Comparison of ENCODE assay signal across 8 mouse cellular contexts in the genomic region with DNA sequence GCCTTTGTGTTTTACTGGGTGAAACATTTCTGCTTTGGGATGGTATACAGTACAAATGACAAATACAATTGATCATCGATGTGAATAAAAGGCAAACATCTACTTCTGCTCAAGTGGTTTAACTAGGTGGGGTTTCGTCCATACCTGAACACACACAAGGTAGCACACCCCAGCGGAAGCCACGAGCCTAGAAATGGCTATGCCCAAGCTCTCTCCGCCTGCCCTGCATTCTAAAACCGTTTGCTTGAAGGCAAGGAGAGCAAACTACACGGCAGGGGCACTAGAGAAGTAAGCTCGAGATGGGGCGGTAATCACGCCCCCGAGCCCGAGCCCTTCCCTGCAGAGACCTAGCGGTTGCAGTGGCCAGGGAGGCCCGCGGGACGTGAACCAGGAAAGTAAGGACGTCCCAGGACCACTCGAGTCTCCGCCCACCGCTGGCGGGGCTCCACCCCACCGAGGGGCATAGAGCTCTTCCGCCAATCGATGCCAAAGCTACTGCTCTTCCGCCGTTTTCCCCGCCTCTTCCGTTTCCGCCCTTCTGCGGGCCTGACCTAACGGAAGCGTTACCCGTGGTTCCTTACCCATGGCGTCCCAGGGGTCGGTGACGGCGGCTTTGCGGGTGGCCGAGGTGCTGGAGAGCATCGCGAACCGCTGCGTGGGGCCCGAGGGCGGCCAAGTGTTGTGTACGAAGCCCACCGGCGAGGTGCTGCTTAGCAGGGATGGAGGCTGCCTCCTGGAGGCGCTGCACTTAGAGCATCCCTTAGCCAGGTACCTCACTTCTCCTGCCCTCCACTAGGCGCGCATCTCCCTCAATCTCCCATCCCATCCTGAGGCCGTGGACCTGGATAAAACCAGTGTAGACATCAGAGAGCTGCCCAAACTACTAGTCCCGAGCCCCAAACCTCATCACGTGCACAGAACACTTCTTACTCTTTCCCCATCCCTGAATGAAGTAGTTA. TPM values are rescaled to one million over a fixed set of nuclear protein-coding genes. Genes with fewer than 3 reads are reported as not detected.
DNase-seq lines count a peak whose midpoint lies in the region; ATAC-seq lines count a peak whose summit lies in the region.

A gene (plus strand): TSS at position 540 of the 959 bp plus-strand sequence.

- peak; percentile 97 to 98 for ATAC-seq in hematopoietic stem cell, adult 5-6 weeks (replicated peaks in 1 of 2; ENCODE audit: insufficient read depth in 1 of 2, low FRiP score in 2 of 2, low TSS enrichment in 1 of 2, low read depth in 1 of 2, poor library complexity in 2 of 2, severe bottlenecking in 2 of 2)
- ATAC-seq in lung, embryonic 16.5 days (ENCODE audit: low read depth), result peak; percentile 99

- H3K9me3 ChIP-seq in lung, embryonic 16.5 days (ENCODE audit: control insufficient read depth, low read length), result no peaks in the 10 kb centered on the region

- peak within 1 kb of the TSS; percentile 76 for H3K27ac ChIP-seq in lung, embryonic 16.5 days (ENCODE audit: low read length)

- H3K4me3 ChIP-seq in lung, embryonic 16.5 days (ENCODE audit: low read length), result peak within 1 kb of the TSS; percentile 87

- H3K27me3 ChIP-seq in lung, embryonic 16.5 days (ENCODE audit: control insufficient read depth, insufficient read depth, low read depth, low read length), result no peaks in the 10 kb centered on the region

- H3K9ac ChIP-seq in lung, embryonic 16.5 days (ENCODE audit: low read length), result peak within 1 kb of the TSS; percentile 75

- no peaks in the 10 kb centered on the region for H3K36me3 ChIP-seq in lung, embryonic 16.5 days (ENCODE audit: control insufficient read depth, insufficient read depth, low read length)

- peak; percentile 69 for DNase-seq in MEL-GATA-1-ER (ENCODE audit: extremely low read depth, low read depth)
- DNase-seq in cerebellum, adult 8-10 months, result peak; percentile 95
- DNase-seq in forelimb bud, embryonic 11.5 days (ENCODE audit: low read depth, low spot score), result peak; percentile 93
- DNase-seq in layer of hippocampus, adult 9-10 months (ENCODE audit: low spot score), result peak; percentile 83
- peak; percentile 86 for DNase-seq in ovary, postnatal 10 days (ENCODE audit: low spot score)
- DNase-seq in thymus, postnatal 10 days (ENCODE audit: low spot score in 2 of 2), result peak; percentile 87 to 92

- under 1% methylated on average over 54 of the region's 54 CpGs for WGBS in lung, embryonic 16.5 days

- peak within 1 kb of the TSS; percentile 65 for H3K4me2 ChIP-seq in lung, embryonic 16.5 days (ENCODE audit: low read depth, low read length)

- peaks cover 6% of the 10 kb centered on the region; the same call in 1 of the 2 replicates for H3K4me1 ChIP-seq in lung, embryonic 16.5 days (replicated peaks; ENCODE audit: control insufficient read depth, insufficient read depth, low read length)

RNA-seq across cellular contexts. Expression of the gene that starts here (rescaled TPM):
- total RNA-seq in hematopoietic stem cell, adult 5-6 weeks (2017), result 4.7 and 8.0 TPM in 2 replicates
- polyA plus RNA-seq in lung, embryonic 16.5 days (2015; fragmentation: Nextera tagmentation; extraction: Ambion mirVana), result 6.2 TPM in 2 replicates

Comparison
In these comparisons a context has a peak if more than half of its experiments do, and no peak if none do; other contexts are left out.
1. Peak in every context shown above with its lines: DNase-seq, ATAC-seq, H3K4me3 ChIP-seq and H3K27ac ChIP-seq.